Mouse (Mus musculus) liver, embryonic 14.5 days (tissue): ENCODE measurements at regions not wholly inside any gene's neighbourhood (a gene's known extent, or its start where the extent isn't known, plus 50 kb on each side); places are given as distances from the start of the nearest gene placed in this dataset.
A peak's percentile ranks its signal among the peaks of the same experiment; 100 is the strongest.

Source experiments
- ATAC-seq: fragments of 200-750 bp; cut with Nextera tagmentation; 2 replicates; pipeline ENCODE4 v1.8.0; 2017; ENCODE audit warnings: moderate number of reproducible peaks, mild to moderate bottlenecking, moderate library complexity; ENCODE audit not compliant: insufficient read depth
- DNase-seq, 3 experiments: peaks; one replicate each; pipeline ENCODE4 v3.0.0-alpha.2; 2012 to 2013; ENCODE audit warnings: low read depth in 3 of 3, low spot score in 3 of 3
- H3K27ac ChIP-seq: fragments of 300-500 bp; sonication (generic); 2 replicates; pipeline ENCODE4 v1.5.1; 2014; ENCODE audit warnings: moderate library complexity, mild to moderate bottlenecking, control low read depth, inconsistent platforms
- H3K27me3 ChIP-seq: fragments of 300-500 bp; sonication (generic); 2 replicates; pipeline ENCODE4 v1.6.1; 2014; ENCODE audit warnings: mild to moderate bottlenecking, low read length, moderate library complexity; ENCODE audit not compliant: control insufficient read depth, insufficient read depth
- H3K36me3 ChIP-seq: fragments of 300-500 bp; sonication (generic); replicated peaks from 2 replicates; pipeline ENCODE4 v1.6.1; 2014; ENCODE audit warnings: low read depth; ENCODE audit not compliant: control insufficient read depth, insufficient read depth
- H3K4me1 ChIP-seq, 2 experiments: fragments of 200-500 bp in 1 of 2; fragments of 300-500 bp in 1 of 2; sonication (generic) in 1 of 2; replicated peaks; 2 replicates each; pipeline ENCODE4 v1.6.1; 2012 to 2014; ENCODE audit warnings: antibody characterized with exemption in 1 of 2, inconsistent platforms in 1 of 2, low read length in 1 of 2; ENCODE audit not compliant: control insufficient read depth in 2 of 2, insufficient read depth in 2 of 2
- H3K4me2 ChIP-seq: fragments of 300-500 bp; sonication (generic); 2 replicates; pipeline ENCODE4 v1.6.1; 2014; ENCODE audit warnings: low read depth, mild to moderate bottlenecking, control low read depth, moderate library complexity
- H3K4me3 ChIP-seq, 2 experiments: fragments of 200-500 bp in 1 of 2; fragments of 300-500 bp in 1 of 2; sonication (generic) in 1 of 2; 2 replicates each; pipeline ENCODE4 v1.5.1; 2012 to 2014; ENCODE audit warnings: low read depth in 2 of 2, low read length in 2 of 2, mild to moderate bottlenecking in 2 of 2, control low read depth in 1 of 2, inconsistent platforms in 1 of 2, moderate library complexity in 1 of 2; ENCODE audit not compliant: insufficient read depth in 1 of 2
- H3K9ac ChIP-seq: fragments of 300-500 bp; sonication (generic); replicated peaks from 2 replicates; pipeline ENCODE4 v1.6.1; 2014; ENCODE audit warnings: mild to moderate bottlenecking, control low read depth, moderate library complexity
- H3K9me3 ChIP-seq: fragments of 300-500 bp; sonication (generic); 2 replicates; pipeline ENCODE4 v1.6.1; 2016; ENCODE audit warnings: low read length, mixed read lengths; ENCODE audit not compliant: control insufficient read depth
- CTCF ChIP-seq: IDR thresholded peaks from 2 replicates; pipeline ENCODE4 v1.5.1; 2016; ENCODE audit warnings: antibody characterized with exemption, low read depth, control low read depth
- EP300 ChIP-seq: IDR thresholded peaks from 2 replicates; pipeline ENCODE4 v1.6.1; 2016; ENCODE audit warnings: antibody characterized with exemption, low read depth
- WGBS: fragments of 180-500 bp; shearing (Covaris S2); extraction: QIAGEN DNeasy Blood & Tissue Kit; methylation state at CpG from one replicate; pipeline ENCODE4 v1.1.7; 2014; ENCODE audit not compliant: insufficient replicate concordance; 5-methylcytosine and 5-hydroxymethylcytosine counted together

- 0 out of 4 replicates have a peak, but pooled peaks cover 0 to 2% of the 10 kb centered on the region in 2 experiments for H3K4me1 ChIP-seq
- no peak for ATAC-seq
- no peaks in the 10 kb centered on the region for H3K36me3 ChIP-seq
- WGBS, result 22% methylated on average over 8 of the region's 8 CpGs
- no peaks in the 10 kb centered on the region for H3K27me3 ChIP-seq
- DNase-seq, result no peak
- no peak overlapping the region for H3K9ac ChIP-seq
- no peak overlapping the region for H3K4me2 ChIP-seq
- TF ChIP-seq EP300, result no peak
- H3K27ac ChIP-seq, result no peak overlapping the region
- H3K4me3 ChIP-seq, result no peak overlapping the region
- no peaks in the 10 kb centered on the region for H3K9me3 ChIP-seq
Observed at GRCm38 (mm10) chr8:107820174-107820760, 122.2 kb upstream of the Zfhx3 start.

- H3K27ac ChIP-seq, result no peak overlapping the region
- no peaks in the 10 kb centered on the region for H3K27me3 ChIP-seq
- no peak for ATAC-seq
- no peak overlapping the region for H3K4me3 ChIP-seq
- H3K36me3 ChIP-seq, result no peaks in the 10 kb centered on the region
- H3K4me1 ChIP-seq, result 0 out of 4 replicates have a peak, but pooled peaks cover 0 to 2% of the 10 kb centered on the region in 2 experiments
- H3K9ac ChIP-seq, result no peak overlapping the region
- H3K9me3 ChIP-seq, result no peaks in the 10 kb centered on the region
- no peak for DNase-seq
- WGBS, result 47% methylated on average over 6 of the region's 6 CpGs
- no peak overlapping the region for H3K4me2 ChIP-seq
- TF ChIP-seq EP300 (no peak), CTCF (no peak)
Observed at GRCm38 (mm10) chr8:107821522-107821921, 120.9 kb upstream of the Zfhx3 start.

- DNase-seq (no peak), ATAC-seq (no peak)
- no peaks in the 10 kb centered on the region for H3K36me3 ChIP-seq
- no peaks in the 10 kb centered on the region for H3K27me3 ChIP-seq
- H3K4me1 ChIP-seq, result 0 out of 4 replicates have a peak, but pooled peaks cover 0 to 2% of the 10 kb centered on the region in 2 experiments
- no peaks in the 10 kb centered on the region for H3K9me3 ChIP-seq
- H3K4me2 ChIP-seq, result no peak overlapping the region
- H3K9ac ChIP-seq, result no peak overlapping the region
- no peak overlapping the region for H3K4me3 ChIP-seq
- WGBS, result 11% methylated on average over 7 of the region's 7 CpGs
- no peak for TF ChIP-seq CTCF
- no peak for TF ChIP-seq EP300
- H3K27ac ChIP-seq, result no peak overlapping the region
Observed at GRCm38 (mm10) chr8:107824096-107824495, 118.3 kb upstream of the Zfhx3 start.

GRCm38 (mm10) chr8:107824640-107825039 lies 117.8 kb upstream of the Zfhx3 start:
- H3K36me3 ChIP-seq, result no peaks in the 10 kb centered on the region
- no peak for DNase-seq
- WGBS, result 8% methylated on average over 14 of the region's 14 CpGs
- H3K9ac ChIP-seq, result no peak overlapping the region
- ATAC-seq, result no peak
- H3K4me2 ChIP-seq, result no peak overlapping the region
- 0 out of 4 replicates have a peak, but pooled peaks cover 0 to 2% of the 10 kb centered on the region in 2 experiments for H3K4me1 ChIP-seq
- no peak overlapping the region for H3K4me3 ChIP-seq
- TF ChIP-seq EP300 (no peak), CTCF (0 out of 2 replicates have a peak, but pooled peaks have one; percentile 2)
- no peak overlapping the region for H3K27ac ChIP-seq
- no peaks in the 10 kb centered on the region for H3K9me3 ChIP-seq
- no peaks in the 10 kb centered on the region for H3K27me3 ChIP-seq

GRCm38 (mm10) chr8:107827500-107828125 lies 114.8 kb upstream of the Zfhx3 start:
- Histone ChIP-seq H3K27ac (no peak overlapping the region), H3K4me2 (no peak overlapping the region), H3K36me3 (no peaks in the 10 kb centered on the region), H3K4me3 (no peak overlapping the region), H3K9ac (no peak overlapping the region), H3K4me1 (0 out of 4 replicates have a peak, but pooled peaks cover 0 to 2% of the 10 kb centered on the region in 2 experiments), H3K27me3 (no peaks in the 10 kb centered on the region), H3K9me3 (no peaks in the 10 kb centered on the region)
- 67% methylated on average over 17 of the region's 17 CpGs for WGBS
- TF ChIP-seq EP300 (no peak), CTCF (no peak)
- ATAC-seq (no peak), DNase-seq (no peak)
